Mouse (Mus musculus): ENCODE measurements around the gene Kcnip3.

Gene Kcnip3

DNA sequence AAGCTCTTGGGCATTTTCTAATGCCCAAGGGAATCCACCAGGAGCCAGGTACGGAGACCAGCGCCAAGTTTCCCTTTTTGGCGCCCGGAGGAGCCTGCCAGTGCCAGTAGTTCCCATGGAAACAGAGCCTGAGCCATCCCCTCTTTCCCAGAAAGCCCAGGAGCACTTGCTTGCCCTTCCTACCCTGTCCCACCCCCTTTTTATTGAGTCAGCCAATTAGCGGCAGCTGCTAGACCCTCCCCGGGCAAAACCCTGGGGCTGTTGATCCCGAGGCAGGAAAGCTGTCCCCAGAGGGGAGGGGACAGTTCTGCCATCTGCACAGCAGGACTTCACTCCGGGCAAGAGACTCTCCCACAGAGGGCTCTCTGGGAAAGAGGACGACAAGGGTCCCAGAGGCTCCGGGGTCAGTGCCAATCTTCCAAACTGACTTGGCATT lies at the start of gene Kcnip3:
Gene Kcnip3, minus strand, starts transcription at position 89 of the 436 bp plus-strand sequence.
- in situ Hi-C loops (cut with MboI, MseI), result loop anchor here (25.0 kb wide), 1 partner anchor 440 kb away; no protein-coding TSS in a partner anchor

DNA sequence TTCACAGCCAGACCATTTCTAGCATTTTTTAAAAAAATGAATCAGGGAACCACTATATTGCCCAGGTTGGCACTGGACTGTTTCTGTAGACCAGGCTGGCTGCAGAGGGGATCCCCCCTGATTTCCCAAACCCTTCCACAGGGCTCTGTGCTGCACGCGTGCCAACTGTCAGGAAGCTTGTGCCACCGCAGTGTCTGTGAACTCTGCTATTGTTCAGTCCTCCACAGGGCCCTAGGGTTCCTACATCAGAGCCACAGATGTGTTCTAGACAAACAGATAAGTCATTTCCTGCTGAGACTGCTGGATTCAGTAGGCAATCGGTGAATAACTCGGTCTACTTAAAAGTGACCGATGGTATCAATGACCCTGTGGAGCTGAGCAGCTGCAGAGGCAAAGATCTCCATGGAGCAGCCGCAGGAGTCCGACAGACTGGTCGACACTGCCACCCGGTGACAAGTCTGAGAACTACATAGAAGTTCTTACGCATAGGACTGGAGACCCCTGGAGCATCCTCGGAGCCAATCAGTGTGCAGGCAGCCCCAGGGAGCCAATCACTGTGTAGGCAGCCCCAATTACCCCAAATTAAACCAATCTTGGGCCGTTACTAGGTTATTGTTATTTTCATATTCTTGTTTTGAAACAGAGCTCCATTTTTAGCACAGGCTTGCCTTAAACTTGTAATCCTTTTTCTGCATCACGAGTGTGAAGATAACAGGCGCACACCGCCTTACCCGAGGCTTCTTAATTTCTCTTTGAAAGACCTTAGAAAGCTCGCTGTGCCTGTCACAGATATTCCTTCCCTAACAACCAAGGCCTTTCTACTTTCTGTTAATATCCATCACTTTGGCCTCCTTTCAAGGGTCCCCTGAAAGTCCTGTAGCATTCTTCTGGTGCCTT lies 37.4 kb upstream of the Kcnip3 start:
- in situ Hi-C loops (cut with MboI, MseI), result loop anchor here (5.0 kb wide), 1 partner anchor 57 kb away; no protein-coding TSS in a partner anchor

DNA sequence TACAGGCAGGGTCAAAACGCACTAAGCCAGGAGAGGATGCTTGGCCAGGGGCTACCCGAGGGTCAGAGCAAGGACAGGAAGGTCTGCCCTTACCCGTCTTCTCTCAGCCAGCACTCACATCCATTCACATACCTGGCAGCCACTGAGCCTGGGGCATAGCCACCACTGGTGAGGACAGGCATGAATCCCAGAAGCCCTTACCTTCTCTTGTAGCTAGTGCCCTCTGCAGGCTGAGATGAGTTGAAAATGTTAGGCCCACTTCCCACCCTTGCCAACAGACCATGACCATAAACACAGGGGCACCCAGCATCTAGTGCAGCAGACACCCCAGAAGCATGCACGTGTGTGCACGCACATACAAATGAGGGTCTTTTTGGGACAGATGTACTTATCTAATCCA lies 29.2 kb upstream of the Kcnip3 start:
- in situ Hi-C loops (cut with MboI, MseI), result no loop called here

DNA sequence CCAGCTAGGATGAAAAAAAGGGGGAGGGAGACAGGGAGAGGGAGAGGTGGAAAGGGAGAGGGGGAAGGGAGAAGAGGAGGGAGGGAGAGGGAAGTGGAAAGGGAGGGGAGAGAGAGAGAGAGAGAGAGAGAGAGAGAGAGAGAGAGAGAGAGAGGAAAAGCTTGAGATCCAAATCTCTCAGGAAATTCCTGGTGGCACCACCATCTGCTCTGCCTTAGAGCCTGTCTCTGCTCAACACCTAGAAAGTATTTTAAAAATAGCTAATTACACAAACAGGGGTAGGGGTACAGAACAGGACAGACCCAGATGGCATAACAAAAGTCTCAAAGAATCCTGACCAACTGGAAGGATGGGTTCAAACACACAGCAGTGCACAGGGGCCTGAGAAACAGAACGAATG lies 28.6 kb upstream of the Kcnip3 start:
- in situ Hi-C loops (cut with MboI, MseI), result no loop called here

DNA sequence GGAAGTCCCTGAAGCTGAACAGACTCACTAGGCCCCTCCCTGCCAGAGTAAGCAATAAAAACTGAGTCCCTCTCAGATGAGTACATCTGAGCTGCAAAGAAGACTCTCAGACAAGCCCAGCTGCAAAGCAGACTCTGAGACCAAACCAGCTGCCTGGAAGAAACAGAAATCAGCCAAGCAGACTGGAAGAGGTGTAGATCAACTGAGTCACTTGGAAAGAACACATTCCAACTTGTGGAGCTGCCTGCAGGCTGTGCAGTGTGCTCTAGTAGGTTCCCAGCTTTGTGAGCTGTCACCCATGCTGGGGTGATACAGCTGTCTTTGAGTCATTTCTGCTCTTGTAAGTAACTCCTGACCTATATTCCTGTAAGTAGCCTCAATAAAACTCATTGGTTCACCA lies 27.8 kb upstream of the Kcnip3 start:
- in situ Hi-C loops (cut with MboI, MseI), result no loop called here

DNA sequence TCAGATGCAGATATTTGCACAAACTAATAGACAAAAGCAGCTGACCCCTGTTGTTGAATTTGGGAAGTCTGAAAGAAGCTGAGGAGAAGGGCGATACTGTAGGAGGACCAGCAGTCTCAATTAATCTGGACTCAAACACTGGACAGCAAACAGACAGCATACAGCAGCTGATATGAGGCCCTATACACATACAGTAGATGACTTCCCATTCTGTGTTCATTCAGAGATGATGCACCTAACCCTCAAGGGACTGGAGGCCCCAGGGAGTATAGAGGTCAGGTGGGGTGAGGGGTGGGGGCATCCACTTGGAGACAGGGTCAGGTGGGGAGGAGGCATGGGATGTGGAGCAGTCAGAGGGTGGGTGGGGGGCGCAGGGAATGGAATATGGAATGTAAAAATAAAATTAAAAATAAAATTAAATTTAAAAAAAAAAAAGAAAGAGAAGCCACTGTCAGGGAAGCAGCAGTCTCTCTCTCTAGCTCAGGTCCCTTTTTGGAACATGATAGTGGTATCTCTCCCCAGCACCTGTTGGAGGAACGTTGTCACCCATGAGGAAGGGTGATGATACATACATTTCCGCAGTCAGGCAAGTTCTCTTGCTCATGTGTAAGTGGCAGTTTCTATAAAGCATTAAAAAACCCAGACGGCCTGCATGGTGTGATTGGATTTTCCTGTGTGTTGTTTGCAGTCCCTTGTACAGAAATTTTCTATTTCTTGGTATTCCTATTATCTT lies 26.6 kb upstream of the Kcnip3 start:
- in situ Hi-C loops (cut with MboI, MseI), result no loop called here

DNA sequence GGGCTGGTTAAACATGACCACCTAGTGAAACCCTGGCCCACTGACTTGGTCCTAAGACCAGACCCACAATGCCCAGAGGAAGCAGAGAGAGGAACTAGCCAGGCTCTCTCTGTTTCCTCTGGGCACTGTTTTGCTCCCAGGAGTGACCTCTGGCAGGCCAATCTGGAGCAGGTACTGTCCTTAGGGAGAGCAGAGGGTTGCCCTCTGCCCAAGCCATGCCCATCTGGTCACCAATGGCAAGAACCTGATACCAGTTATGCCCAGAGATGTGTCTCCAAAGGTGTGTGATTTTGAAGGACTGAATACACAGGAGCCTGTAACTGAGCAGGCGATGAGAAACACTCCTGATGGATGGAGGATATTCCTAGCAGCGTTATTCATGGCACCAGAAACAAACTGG lies 19.8 kb upstream of the Kcnip3 start:
- in situ Hi-C loops (cut with MboI, MseI), result no loop called here

DNA sequence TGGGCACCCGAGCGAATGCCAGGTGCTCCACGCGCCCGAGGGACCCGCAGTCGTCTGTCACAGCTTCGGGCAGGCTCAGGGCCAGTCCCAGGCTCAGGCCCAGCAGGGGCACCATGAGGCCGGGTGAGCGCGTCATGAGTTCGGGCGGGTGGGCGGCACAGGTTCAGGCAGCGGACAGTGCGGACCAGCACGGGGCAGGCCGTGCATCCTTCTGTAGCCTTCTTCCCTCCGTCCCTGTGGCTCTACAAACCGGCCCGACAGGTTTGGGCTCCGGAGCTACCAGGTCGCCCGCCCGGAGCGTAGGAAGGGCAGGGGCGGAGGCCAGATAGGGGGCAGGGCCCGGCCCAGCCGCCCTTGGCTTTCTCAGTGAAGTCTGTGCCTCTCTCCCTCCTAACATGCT lies 19.3 kb upstream of the Kcnip3 start, which contains the start of gene Prom2:
Gene Prom2, minus strand, starts transcription at position 283 of the 400 bp plus-strand sequence.
- in situ Hi-C loops (cut with MboI, MseI), result no loop called here

DNA sequence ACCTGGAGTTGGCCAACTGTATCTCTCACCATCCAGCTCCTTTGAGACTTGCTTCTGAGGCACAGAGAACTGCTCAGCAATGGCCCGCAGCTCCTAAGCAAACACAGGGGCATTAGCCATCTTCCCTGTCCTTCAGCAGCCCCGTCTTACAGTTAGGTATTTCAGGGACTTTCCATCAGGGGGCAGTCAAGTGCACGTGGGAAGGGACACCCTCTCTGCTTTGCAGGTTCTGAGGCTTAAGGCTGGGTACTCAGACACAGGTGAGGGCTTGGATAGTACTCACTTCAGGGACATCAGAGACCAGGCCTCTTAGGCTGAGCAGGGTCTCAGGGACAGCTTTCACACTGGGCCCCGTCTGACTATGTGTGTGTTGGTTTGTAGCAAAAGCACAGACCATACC lies 17.6 kb upstream of the Kcnip3 start:
- in situ Hi-C loops (cut with MboI, MseI), result no loop called here

DNA sequence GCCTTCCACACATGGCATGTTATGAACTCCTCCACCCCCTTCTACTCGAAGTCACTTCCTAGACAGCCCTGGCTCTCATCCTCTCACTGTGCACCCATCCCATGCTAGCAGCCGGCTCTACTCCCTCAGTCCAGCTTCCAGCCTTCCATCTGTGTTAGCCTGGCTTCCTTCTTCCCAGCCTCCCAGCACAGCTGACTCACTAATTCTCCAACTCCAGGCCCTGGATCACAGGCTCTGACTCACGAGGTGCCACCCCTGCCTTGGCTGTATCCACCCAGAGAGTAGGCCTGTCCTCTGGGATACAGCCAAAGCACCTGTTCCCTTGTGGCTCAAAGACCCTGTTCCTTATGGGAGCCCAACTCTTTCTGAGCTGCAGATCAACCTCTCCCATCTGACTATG lies 15.7 kb upstream of the Kcnip3 start:
- in situ Hi-C loops (cut with MboI, MseI), result no loop called here

DNA sequence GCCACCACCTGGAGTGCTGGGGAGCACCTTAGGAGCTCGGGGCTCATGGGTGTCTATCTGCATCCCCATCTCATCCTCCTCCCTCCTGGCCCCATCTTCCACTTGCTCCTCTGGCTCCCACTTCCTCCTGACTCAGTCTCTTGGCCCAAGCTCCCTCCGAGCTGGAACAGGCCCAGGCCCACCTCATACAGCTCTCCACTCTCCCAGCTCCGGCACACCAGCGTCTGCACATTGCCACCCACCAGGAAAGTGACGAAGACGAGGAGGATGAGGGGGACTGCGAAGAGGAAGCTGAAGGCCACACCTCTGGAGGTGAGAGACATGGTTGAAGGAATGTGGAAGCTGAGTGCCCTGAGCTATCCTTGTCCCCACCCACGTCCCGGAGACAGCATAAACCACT lies 13.5 kb upstream of the Kcnip3 start:
- in situ Hi-C loops (cut with MboI, MseI), result no loop called here

DNA sequence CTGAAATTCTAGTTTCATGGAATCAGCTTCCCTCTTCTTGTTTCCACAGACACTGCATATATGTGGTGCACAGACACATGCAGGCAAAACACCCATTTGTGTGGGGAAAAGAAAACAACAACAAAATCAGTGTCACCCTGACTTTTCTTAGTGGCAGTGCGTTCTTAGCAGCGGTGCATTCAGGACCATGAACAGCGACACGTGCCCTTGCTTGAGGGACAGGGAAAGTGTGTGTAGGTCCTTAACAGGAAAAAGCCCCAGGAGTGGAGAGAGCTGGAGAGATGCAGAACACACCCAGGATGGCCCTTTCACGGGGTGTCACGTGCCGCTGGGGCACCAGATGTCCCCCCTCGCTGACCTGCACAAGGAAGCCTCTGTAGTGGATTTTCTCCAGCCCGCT lies 10.5 kb upstream of the Kcnip3 start:
- in situ Hi-C loops (cut with MboI, MseI), result no loop called here

DNA sequence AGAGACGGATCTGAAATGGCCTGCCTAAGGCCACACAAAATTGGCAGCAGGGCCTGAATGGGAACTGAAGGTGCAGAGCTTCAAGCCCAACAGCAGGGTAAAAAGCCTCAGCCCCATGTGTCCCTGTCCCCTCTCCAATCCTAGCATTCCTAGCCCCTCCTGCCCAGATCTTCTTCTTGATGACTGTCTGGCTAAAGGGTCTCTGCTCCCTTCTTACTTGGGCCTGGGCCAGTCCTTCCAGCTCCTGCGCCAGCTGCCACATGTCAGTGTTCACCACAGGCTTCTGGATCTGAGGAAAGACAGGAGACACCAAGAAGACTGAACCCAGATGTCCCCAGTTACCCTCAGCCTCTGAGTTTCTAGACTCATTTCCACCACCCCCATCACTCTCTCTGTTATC lies 9.7 kb upstream of the Kcnip3 start:
- in situ Hi-C loops (cut with MboI, MseI), result no loop called here

DNA sequence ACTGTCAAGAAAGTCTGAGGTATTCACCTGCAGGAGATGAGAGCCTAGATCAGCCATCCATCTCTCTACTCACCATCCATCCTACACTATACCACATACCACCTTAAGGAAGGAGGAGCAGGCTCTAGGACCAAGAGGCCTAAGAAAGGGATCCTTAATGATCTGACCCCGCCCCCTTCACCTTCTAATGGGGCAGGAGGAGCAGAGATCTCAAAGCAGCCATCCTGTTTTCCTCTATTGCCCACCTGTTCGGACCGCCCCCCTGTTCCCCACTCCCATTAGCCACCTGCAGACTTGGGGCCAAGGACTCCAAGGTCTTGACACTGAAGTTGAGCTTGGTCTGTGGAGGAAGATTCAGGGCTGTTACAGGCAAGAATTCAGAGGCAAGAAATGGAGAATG lies 8.5 kb upstream of the Kcnip3 start:
- in situ Hi-C loops (cut with MboI, MseI), result no loop called here

DNA sequence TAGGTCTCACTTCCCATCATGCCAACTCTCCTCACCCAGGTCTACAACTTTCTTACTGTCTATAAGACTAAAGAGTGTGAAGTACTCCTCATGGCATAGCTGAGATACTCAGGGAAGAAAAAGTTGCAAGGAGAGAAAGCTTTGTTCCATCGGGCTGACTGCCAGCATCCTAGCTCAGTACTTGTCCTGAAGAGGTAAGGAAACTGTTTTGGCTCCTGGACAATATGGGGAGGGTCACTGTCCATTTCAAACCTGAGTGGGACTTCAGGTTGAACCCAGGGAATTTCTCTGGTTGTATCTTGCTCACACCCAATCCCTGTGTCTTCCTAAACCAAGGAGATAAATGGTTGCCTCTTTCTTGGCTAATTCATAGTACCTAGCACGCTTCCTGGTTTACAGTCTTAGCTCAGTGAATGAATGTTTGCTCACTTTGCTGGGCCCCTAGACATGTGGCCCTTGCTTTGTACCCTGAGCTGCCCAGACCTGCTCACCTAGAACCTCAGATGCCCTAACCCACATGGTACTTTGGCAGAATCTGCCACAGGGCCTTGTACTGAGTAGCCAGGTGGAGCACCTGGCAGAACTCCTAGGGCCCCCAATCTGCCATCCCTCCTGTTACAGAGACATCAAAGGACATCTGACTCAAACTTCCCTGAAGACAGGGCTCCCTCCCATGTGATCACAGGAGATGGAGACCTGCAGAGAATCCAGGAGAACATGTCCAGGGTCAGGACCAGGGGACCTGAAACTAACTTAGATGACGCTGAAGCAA lies 3.3 kb upstream of the Kcnip3 start:
- in situ Hi-C loops (cut with MboI, MseI), result no loop called here

DNA sequence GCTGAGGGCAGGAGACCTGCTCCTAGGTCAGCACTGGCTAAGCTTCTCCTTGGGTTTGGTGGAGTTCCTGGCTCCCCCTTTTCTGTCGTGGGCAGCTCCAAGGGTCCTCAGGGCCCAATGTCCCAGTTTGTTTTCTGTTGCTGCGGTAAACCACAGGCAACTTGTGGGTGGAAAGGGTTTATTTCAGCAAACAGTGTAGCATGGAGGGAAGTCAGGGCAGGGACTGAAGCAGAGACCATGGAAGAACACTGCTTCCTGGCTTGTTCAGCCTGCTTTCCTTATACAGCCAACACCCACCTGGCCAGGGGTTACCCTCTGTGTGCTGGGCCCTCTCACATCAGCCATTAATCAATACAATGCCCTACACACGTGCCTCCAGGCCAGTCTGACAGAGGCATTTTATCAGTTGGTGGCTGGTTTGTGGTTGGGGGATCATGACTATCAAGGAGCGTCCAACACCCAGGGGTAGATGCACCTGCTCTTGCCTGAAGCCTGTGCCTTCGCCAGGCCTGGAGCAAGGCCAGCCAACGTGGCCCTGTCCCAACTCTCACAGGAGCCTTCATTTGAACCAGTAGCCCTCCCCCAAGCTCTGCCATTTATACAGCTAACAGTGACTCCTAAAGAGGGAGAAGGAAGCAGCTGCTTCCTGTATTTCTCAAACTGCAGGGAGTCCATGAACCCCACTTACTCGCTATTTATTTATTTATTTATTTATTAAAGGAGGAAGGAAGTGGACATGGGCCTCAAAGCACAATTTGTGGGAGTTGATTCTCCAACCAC lies 2.2 kb upstream of the Kcnip3 start:
- in situ Hi-C loops (cut with MboI, MseI), result loop anchor here (25.0 kb wide), 1 partner anchor 438 kb away; no protein-coding TSS in a partner anchor

DNA sequence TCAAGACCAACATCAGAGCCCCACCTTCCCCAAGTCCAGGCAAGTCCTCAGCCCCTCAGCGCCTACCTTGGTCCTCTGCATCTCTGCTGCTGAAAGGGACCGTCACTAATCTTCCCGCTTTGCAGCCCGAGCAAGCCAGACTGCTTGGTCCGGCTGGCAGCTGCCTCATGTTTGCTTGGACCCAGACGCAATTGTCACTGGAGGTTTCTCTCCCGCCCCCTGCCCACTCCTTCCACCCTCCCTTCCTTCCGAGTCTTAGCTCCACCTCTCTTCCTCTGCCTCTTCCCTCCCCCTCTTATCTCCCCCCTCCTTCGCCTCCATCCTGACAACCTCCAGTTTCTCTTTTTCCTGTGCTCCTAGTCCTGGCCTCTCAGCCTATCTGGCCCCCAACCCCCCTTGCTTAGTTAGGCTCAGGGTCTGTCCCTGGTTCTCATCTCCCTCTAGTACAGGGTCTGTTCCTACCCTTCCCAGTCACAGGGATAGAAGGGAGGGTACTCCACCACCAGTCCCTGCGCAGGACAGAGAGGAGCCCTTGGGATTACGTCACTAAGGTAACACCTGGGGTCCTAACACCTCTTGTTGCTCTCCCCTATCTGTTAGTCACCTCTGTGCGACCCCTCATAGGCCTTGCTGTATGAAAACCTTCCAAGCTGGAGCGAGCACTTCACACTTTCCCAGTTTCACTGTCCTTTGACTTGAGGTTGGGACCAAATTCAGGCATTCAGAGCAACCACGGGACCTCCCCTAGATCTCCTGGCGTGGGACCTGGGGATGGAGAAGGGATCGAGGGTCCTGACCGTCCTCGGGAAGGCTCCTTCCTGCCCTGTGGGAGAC lies 505 bp downstream of the Kcnip3 start:
- in situ Hi-C loops (cut with MboI, MseI), result loop anchor here (25.0 kb wide), 1 partner anchor 441 kb away; no protein-coding TSS in a partner anchor

DNA sequence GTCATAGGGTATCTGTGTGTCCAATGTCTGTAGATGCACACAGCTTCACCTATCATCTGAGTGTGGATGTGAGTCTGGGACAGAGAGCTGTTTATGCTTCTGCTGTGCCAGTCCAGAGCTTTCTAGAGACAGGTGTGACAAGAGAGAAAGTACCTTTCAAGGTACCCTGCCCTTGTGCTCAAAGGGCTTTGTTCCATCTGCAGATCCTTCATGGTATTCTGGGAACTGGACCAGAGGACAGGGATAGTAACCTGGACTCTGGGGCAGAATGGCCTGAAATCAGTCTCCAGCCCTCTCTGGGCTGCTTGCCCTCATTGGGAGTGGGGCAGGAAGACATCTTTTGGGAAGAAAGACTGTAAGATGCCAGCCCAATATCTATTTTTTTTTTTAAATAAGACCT lies 1.8 kb downstream of the Kcnip3 start:
- in situ Hi-C loops (cut with MboI, MseI), result loop anchor here (25.0 kb wide), 1 partner anchor 442 kb away; no protein-coding TSS in a partner anchor

DNA sequence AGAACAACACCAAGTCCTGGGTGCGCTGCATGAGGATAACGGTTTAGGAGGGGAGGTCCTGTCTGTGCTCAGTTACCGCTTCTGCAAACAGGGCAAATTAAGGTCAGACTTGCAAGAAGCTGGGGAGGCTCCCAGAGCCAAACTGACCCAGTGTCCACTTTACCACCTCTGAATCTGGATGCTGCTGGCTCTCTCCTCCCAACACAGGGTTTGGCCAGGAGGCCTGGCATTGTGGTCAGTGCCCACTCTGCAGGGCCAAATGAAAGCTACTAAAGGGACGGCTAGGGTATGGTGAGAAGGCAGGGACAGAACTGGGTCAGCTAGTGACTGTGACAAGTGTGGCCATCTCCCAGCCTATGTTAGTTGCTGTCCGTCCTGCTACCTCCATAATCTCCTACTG lies 2.6 kb downstream of the Kcnip3 start:
- in situ Hi-C loops (cut with MboI, MseI), result loop anchor here (25.0 kb wide), 1 partner anchor 443 kb away; no protein-coding TSS in a partner anchor

DNA sequence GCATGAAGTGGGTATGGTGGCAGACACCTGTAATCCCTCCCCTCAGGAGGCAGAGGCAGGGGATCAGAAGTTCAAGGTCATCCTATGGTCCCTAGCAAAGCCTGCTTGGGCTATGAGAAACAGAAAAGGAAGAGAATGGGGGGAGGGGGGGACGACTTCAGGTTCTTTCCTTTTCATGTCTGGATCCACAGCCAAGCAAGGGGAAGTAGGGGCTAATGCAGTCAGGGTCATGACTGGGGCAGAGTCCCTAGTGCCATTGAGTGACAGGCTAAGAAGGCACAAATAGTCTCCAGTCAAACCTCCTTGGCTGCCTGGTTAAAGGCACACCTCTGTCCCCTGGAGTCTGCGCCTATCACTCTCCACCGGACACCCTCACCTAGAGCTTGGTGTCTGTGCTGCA lies 3.1 kb downstream of the Kcnip3 start:
- in situ Hi-C loops (cut with MboI, MseI), result loop anchor here (25.0 kb wide), 1 partner anchor 443 kb away; no protein-coding TSS in a partner anchor
